Mouse (Mus musculus): Measurements from ENCODE around the gene Hat1.

- TF ChIP-seq POLR2A (IDR thresholded peaks at IDR 0.05; ENCODE audit: low read depth, low read length): no peak
- no peak for TF ChIP-seq CTCF (IDR thresholded peaks at IDR 0.05; ENCODE audit: borderline replicate concordance, insufficient read depth, low read length)
Observed at GRCm38 (mm10) chr2:71449604-71450003, 60.8 kb downstream of the Hat1 start.
